Mouse (Mus musculus): ENCODE measurements at regions not wholly inside any gene's neighbourhood (a gene's known extent, or its start where the extent isn't known, plus 50 kb on each side); places are given as distances from the start of the nearest gene placed in this dataset.

DNA sequence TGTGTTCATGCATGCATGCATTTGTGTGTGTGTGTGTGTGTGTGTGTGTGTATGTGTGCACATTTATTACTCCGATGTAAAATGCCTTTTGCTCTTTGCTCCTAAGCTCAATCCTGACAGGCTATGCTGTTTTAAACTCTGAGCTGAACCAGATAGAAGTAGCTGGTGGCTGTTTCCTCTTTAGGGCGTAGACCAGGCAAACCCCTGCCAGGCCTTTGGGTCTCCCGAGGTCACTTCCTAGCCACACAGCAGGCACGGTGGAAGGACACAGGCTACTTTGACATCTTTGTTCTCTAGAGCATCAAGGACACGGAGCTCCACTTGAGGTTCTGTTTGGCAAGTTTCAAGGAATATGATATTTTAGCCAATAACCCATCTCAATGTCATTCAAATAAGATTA, 128.6 kb upstream of the Ccdc122 start:
- TF ChIP-seq CTCF (IDR thresholded peaks at IDR 0.05; ENCODE audit: low read depth), result no peak
- TF ChIP-seq EP300 (IDR thresholded peaks at IDR 0.05; ENCODE audit: low read depth), result no peak

All from liver, embryonic 14.5 days (tissue).